Mouse (Mus musculus) C2C12 (cell line): ENCODE measurements around the gene Clrn3. TPM values are rescaled to one million over a fixed set of nuclear protein-coding genes. Genes with fewer than 3 reads are reported as not detected.
"Not testable (repeated sequence)": the region's sequence is repeated elsewhere in the genome, so short reads cannot be mapped to it uniquely, and the experiment has no call there.

ENCODE experiments used
- H3K27me3 ChIP-seq: one replicate; pipeline ENCODE4 v1.6.1; 2011; ENCODE audit not compliant: control insufficient read depth, insufficient read depth, insufficient read length
- H3K36me3 ChIP-seq: one replicate; pipeline ENCODE4 v1.6.1; 2011; ENCODE audit not compliant: control insufficient read depth, insufficient read depth
- H3K4me3 ChIP-seq: one replicate; pipeline ENCODE4 v1.5.1; 2011; ENCODE audit warnings: mild to moderate bottlenecking, control low read depth; ENCODE audit not compliant: poor library complexity, insufficient read depth, severe bottlenecking
- H3K79me2 ChIP-seq: one replicate; pipeline ENCODE4 v1.6.1; 2011; ENCODE audit not compliant: control insufficient read depth, insufficient read depth
- H3K79me3 ChIP-seq: one replicate; pipeline ENCODE4 v1.6.1; 2011; ENCODE audit warnings: low read depth, control low read depth
- H3ac ChIP-seq: one replicate; pipeline ENCODE3; 2011; ENCODE audit warnings: low read depth; ENCODE audit not compliant: control insufficient read depth, insufficient read length
- CEBPB ChIP-seq: IDR thresholded peaks from one replicate; pipeline ENCODE4 v1.6.1; 2011; ENCODE audit warnings: low read depth, mild to moderate bottlenecking, control low read depth, moderate library complexity
- CTCF ChIP-seq: IDR thresholded peaks from one replicate; pipeline ENCODE4 v1.5.1; 2011; ENCODE audit not compliant: control insufficient read depth, insufficient read depth, insufficient read length
- FOSL1 ChIP-seq: IDR thresholded peaks from one replicate; pipeline ENCODE4 v1.8.0; 2011; ENCODE audit warnings: mild to moderate bottlenecking, low read length; ENCODE audit not compliant: poor library complexity, insufficient read depth, severe bottlenecking
- MAX ChIP-seq: IDR thresholded peaks from one replicate; pipeline ENCODE4 v1.6.1; 2011; ENCODE audit warnings: mild to moderate bottlenecking, control low read depth
- MYOD1 ChIP-seq: IDR thresholded peaks from one replicate; pipeline ENCODE4 v1.6.1; 2011; ENCODE audit warnings: low read depth; ENCODE audit not compliant: control insufficient read depth, insufficient read length
- MYOG ChIP-seq: IDR thresholded peaks from one replicate; pipeline ENCODE4 v1.6.1; 2011; ENCODE audit not compliant: control insufficient read depth, insufficient read length; ENCODE audit errors: extremely low read depth
- USF1 ChIP-seq: IDR thresholded peaks from one replicate; pipeline ENCODE4 v1.6.1; 2011; ENCODE audit warnings: low read depth, mild to moderate bottlenecking, control low read depth, moderate library complexity
- polyA plus RNA-seq: library from polyadenylated mRNA; unstranded; fragments of >200 nt; fragmentation: generic; extraction: Trizol; gene quantifications from one replicate; pipeline ENCODE4 v1.2.1, GENCODE M21; 2012; ENCODE audit warnings: missing spikeins

The Clrn3 gene
- polyA plus RNA-seq, 1 experiment: not detected

GRCm38 (mm10) chr7:135520241-135520640 is 8.2 kb downstream of the Clrn3 start:
- no peak overlapping the region for H3K4me3 ChIP-seq
- H3K27me3 ChIP-seq: no peaks in the 10 kb centered on the region
- TF ChIP-seq FOSL1 (no peak), MYOD1 (no peak), CTCF (no peak), MAX (no peak), USF1 (no peak), CEBPB (no peak), MYOG (no peak)
- H3K79me3 ChIP-seq: no peaks in the 10 kb centered on the region
- no peaks in the 10 kb centered on the region for H3K36me3 ChIP-seq
- no peak overlapping the region for H3ac ChIP-seq
- no peaks in the 10 kb centered on the region for H3K79me2 ChIP-seq

GRCm38 (mm10) chr7:135517191-135517590 is 11.3 kb downstream of the Clrn3 start:
- no peak for TF ChIP-seq MAX
- no peak for TF ChIP-seq CEBPB
- no peak for TF ChIP-seq MYOD1
- no peak for TF ChIP-seq CTCF
- no peak for TF ChIP-seq USF1
- TF ChIP-seq MYOG: no peak
- TF ChIP-seq FOSL1: no peak
- H3K27me3 ChIP-seq: no peaks in the 10 kb centered on the region
- no peaks in the 10 kb centered on the region for H3K79me3 ChIP-seq
- H3K36me3 ChIP-seq: no peaks in the 10 kb centered on the region
- H3K79me2 ChIP-seq: no peaks in the 10 kb centered on the region
- no peak overlapping the region for H3ac ChIP-seq
- no peak overlapping the region for H3K4me3 ChIP-seq

GRCm38 (mm10) chr7:135511723-135512122 is 16.7 kb downstream of the Clrn3 start:
- Histone ChIP-seq H3ac (no peak overlapping the region), H3K36me3 (no peaks in the 10 kb centered on the region), H3K79me2 (no peaks in the 10 kb centered on the region), H3K27me3 (no peaks in the 10 kb centered on the region), H3K79me3 (no peaks in the 10 kb centered on the region), H3K4me3 (no peak overlapping the region)
- TF ChIP-seq FOSL1 (no peak), CTCF (no peak), CEBPB (no peak), USF1 (no peak), MAX (no peak), MYOG (no peak), MYOD1 (no peak)

- H3K79me3 ChIP-seq: no peaks in the 10 kb centered on the region
- TF ChIP-seq FOSL1: no peak
- TF ChIP-seq CEBPB: no peak
- TF ChIP-seq MYOD1: no peak
- no peak for TF ChIP-seq USF1
- no peak for TF ChIP-seq MYOG
- TF ChIP-seq CTCF: no peak
- no peak for TF ChIP-seq MAX
- no peaks in the 10 kb centered on the region for H3K36me3 ChIP-seq
- no peaks in the 10 kb centered on the region for H3K27me3 ChIP-seq
- H3K79me2 ChIP-seq: no peaks in the 10 kb centered on the region
- no peak overlapping the region for H3K4me3 ChIP-seq
- H3ac ChIP-seq: no peak overlapping the region
These were observed 18.0 kb downstream of the Clrn3 start for GRCm38 (mm10) chr7:135510431-135510830.

GRCm38 (mm10) chr7:135509272-135509671 is 19.2 kb downstream of the Clrn3 start:
- Histone ChIP-seq H3K79me2 (no peaks in the 10 kb centered on the region), H3K36me3 (no peaks in the 10 kb centered on the region), H3K27me3 (no peaks in the 10 kb centered on the region), H3K4me3 (no peak overlapping the region), H3ac (no peak overlapping the region), H3K79me3 (no peaks in the 10 kb centered on the region)
- TF ChIP-seq CTCF (no peak), MYOD1 (no peak), USF1 (no peak), MYOG (no peak), CEBPB (no peak), MAX (no peak)

GRCm38 (mm10) chr7:135508602-135509001 is 19.9 kb downstream of the Clrn3 start:
- no peaks in the 10 kb centered on the region for H3K79me3 ChIP-seq
- no peaks in the 10 kb centered on the region for H3K36me3 ChIP-seq
- H3K4me3 ChIP-seq: no peak overlapping the region
- H3K79me2 ChIP-seq: no peaks in the 10 kb centered on the region
- no peaks in the 10 kb centered on the region for H3K27me3 ChIP-seq
- H3ac ChIP-seq: no peak overlapping the region
- TF ChIP-seq CTCF (no peak), MYOD1 (no peak), USF1 (no peak), MYOG (no peak), CEBPB (no peak), MAX (no peak), FOSL1 (no peak)

GRCm38 (mm10) chr7:135506506-135506905 is 21.9 kb downstream of the Clrn3 start:
- H3K4me3 ChIP-seq, H3ac ChIP-seq, H3K79me2 ChIP-seq, H3K27me3 ChIP-seq, H3K79me3 ChIP-seq, H3K36me3 ChIP-seq: not testable (repeated sequence)
